Mouse (Mus musculus): ENCODE measurements around the gene Celf2.

DNA sequence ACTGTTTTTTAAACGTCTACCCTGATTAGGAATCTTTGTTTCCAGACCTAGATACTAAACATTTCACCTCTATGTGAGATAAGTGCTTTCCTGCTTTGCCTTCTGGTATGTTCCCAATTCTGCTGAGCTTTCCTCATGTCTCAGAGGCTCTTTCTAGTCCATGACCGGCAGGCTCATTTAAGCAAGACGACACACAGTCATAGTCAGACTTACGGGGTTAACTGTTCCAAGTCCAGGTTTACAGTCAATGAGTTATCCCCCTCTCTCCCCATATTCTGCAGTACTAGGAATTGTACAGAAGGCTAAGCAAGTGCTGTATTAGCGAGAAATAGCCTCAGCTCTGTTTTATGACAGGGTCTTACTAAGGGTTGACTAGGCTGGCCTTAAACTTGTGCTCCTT, 936.4 kb downstream of the Celf2 start:
- TF ChIP-seq POLR2A (IDR thresholded peaks at IDR 0.05; ENCODE audit: borderline replicate concordance, low read depth, low read length) (no peak), CTCF (IDR thresholded peaks at IDR 0.05; ENCODE audit: low read depth, low read length) (no peak)

Data from bone marrow macrophage, adult 2 months (primary cell).